Mouse (Mus musculus) lung, postnatal 14 days (tissue): ENCODE measurements around the gene Selenbp2.
"Not testable (repeated sequence)": the region's sequence is repeated elsewhere in the genome, so short reads cannot be mapped to it uniquely, and the experiment has no call there.

Source experiments
- DNase-seq: peaks from one replicate; pipeline ENCODE4 v3.0.0; 2021

Selenbp2 gene

GRCm38 (mm10) chr3:94693874-94694273, 518 bp downstream of the Selenbp2 start:
- not testable (repeated sequence) for DNase-seq

- DNase-seq = not testable (repeated sequence)
Observed at GRCm38 (mm10) chr3:94695591-94695990, 2.2 kb downstream of the Selenbp2 start.

- not testable (repeated sequence) for DNase-seq
Observed at GRCm38 (mm10) chr3:94696257-94696656, 2.9 kb downstream of the Selenbp2 start.

GRCm38 (mm10) chr3:94702163-94702810, 8.9 kb downstream of the Selenbp2 start:
- DNase-seq = not testable (repeated sequence)

GRCm38 (mm10) chr3:94702856-94703255, 9.5 kb downstream of the Selenbp2 start:
- no peak for DNase-seq

- peak; percentile 38 for DNase-seq
Observed at GRCm38 (mm10) chr3:94703364-94703763, 10.0 kb downstream of the Selenbp2 start.

GRCm38 (mm10) chr3:94710591-94710990, 17.2 kb downstream of the Selenbp2 start:
- DNase-seq = not testable (repeated sequence)

- not testable (repeated sequence) for DNase-seq
Observed at GRCm38 (mm10) chr3:94713424-94713823, 20.1 kb downstream of the Selenbp2 start.

GRCm38 (mm10) chr3:94718253-94718652, 24.9 kb downstream of the Selenbp2 start:
- not testable (repeated sequence) for DNase-seq

GRCm38 (mm10) chr3:94723637-94724036, 30.3 kb downstream of the Selenbp2 start:
- not testable (repeated sequence) for DNase-seq

GRCm38 (mm10) chr3:94745691-94746090, 52.3 kb downstream of the Selenbp2 start:
- no peak for DNase-seq
